Mouse (Mus musculus): Measurements from ENCODE around the gene Gdap1l1.
A peak's percentile ranks its signal among the peaks of the same experiment; 100 is the strongest.
"Not testable (repeated sequence)": the region's sequence is repeated elsewhere in the genome, so short reads cannot be mapped to it uniquely, and the experiment has no call there.

Gene Gdap1l1

DNA sequence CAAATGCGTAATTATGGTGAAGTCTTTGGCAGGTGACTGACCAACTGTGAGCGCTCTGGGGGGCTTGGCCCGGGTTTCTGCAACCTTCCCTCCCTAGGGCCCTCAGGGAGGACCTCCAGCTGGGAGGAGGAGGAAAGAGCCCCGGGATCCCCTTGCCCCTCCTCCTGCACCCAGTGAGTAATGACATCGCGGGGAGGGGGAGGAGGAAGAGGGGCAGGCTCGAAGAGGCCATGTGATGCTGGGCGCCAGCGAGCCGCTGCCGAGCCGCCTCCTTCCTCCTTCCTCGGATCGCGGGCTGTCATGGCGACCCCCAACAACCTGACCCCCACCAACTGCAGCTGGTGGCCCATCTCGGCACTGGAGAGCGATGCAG lies at the start of gene Gdap1l1:
Gene Gdap1l1, plus strand, starts transcription at position 231 of the 373 bp plus-strand sequence.
- Histone ChIP-seq H3K36me3 (ENCODE audit: control insufficient read depth, insufficient read depth, low read length, poor library complexity, severe bottlenecking) (no peaks in the 10 kb centered on the region), H3K27me3 (ENCODE audit: control insufficient read depth, insufficient read depth, low read length, poor library complexity, severe bottlenecking) (no peaks in the 10 kb centered on the region; the same call in 1 of the 2 replicates)
- no peak for DNase-seq (ENCODE audit: low read depth, low spot score)

DNA sequence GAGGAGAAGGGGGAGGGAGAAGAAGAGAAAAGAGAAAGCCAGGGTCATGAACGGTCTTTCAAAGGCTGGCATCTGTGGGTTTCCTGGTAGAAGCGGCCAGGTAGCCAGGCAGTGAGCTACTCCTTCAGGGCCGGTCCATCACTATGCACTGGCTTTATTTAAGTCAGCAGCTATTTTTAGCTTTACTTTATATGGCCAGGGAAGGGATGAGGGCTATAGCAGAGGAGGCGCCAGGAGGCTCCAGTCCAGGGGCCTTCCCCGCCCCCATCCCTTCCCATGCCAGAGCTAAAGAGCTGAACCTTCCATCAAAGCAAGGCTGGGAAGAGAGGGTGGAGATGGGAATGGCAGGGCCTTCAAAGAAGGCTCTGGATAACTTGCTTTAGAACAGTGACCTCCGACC lies 45.8 kb upstream of the Gdap1l1 start:
- no peaks in the 10 kb centered on the region for H3K36me3 ChIP-seq (ENCODE audit: control insufficient read depth, insufficient read depth, low read length, poor library complexity, severe bottlenecking)
- DNase-seq (ENCODE audit: low read depth, low spot score), result no peak

DNA sequence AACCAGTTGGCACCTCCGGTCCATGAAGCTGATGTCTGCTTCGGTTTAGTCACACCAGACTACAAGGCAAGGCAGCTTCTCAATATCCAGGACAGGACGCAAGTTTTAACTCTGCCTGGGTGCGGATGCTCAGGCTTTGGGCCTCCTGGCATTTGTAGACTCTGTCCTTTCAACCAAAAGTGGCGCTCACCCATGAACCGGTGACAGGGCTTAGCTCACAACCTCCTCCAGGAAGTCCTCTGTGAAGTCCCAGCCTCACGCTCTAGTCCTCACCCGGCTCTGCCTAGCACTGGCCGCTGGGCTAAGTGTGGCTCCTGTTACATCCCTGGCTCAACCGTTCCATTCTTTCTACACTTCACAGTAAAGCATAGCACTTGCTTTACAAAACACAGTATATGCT lies 45.0 kb upstream of the Gdap1l1 start:
- H3K27me3 ChIP-seq (ENCODE audit: control insufficient read depth, insufficient read depth, low read length, poor library complexity, severe bottlenecking), result no peaks in the 10 kb centered on the region
- DNase-seq (ENCODE audit: low read depth, low spot score), result no peak
- no peaks in the 10 kb centered on the region for H3K36me3 ChIP-seq (ENCODE audit: control insufficient read depth, insufficient read depth, low read length, poor library complexity, severe bottlenecking)

More for the DNA sequence above, 45.8 kb upstream of the Gdap1l1 start:
- no peaks in the 10 kb centered on the region for H3K27me3 ChIP-seq (ENCODE audit: control insufficient read depth, insufficient read depth, low read length, poor library complexity, severe bottlenecking)

DNA sequence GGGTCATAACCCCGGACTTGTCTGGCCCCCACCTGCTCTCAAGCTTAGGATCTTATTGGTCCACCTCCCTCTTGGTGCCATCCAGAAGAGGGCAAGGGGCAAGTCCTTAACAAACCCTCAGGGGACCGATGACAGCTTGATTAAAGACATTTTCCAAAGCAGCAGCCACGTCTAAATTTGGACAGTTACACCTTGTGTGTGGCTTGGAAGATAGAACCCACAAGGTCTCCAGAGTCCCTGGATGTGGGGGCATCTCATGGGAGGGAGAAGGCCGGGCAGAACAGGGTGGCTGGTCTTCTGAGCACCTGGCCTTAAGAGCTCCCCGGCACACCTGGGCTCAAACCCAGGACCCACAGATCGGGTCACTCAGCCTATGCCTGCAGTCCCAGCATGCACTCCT lies 44.3 kb upstream of the Gdap1l1 start:
- H3K27me3 ChIP-seq (ENCODE audit: control insufficient read depth, insufficient read depth, low read length, poor library complexity, severe bottlenecking), result no peaks in the 10 kb centered on the region; the same call in 1 of the 2 replicates
- no peak for DNase-seq (ENCODE audit: low read depth, low spot score)
- no peaks in the 10 kb centered on the region for H3K36me3 ChIP-seq (ENCODE audit: control insufficient read depth, insufficient read depth, low read length, poor library complexity, severe bottlenecking)

DNA sequence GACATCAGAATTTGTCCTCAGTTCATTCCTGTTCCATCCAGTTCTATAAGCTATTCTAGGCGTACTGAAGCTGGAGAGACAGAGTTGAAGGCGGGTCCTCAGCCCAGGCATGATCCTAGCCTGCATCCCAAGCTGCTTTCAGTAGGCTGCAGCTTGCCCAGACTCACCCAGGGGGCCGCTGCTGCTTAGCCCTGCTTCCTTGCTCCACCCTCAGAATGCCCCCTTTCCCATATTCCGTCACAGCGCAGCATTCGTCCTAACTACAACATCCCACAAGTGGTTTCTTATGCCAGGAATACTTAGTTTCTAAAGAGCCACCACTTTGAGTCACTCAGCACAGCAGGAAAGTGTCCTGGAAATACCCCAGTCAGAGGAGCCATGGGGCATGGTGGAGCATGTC lies 43.3 kb upstream of the Gdap1l1 start:
- H3K27me3 ChIP-seq (ENCODE audit: control insufficient read depth, insufficient read depth, low read length, poor library complexity, severe bottlenecking), result no peaks in the 10 kb centered on the region; the same call in 1 of the 2 replicates
- H3K36me3 ChIP-seq (ENCODE audit: control insufficient read depth, insufficient read depth, low read length, poor library complexity, severe bottlenecking), result no peaks in the 10 kb centered on the region
- no peak for DNase-seq (ENCODE audit: low read depth, low spot score)

DNA sequence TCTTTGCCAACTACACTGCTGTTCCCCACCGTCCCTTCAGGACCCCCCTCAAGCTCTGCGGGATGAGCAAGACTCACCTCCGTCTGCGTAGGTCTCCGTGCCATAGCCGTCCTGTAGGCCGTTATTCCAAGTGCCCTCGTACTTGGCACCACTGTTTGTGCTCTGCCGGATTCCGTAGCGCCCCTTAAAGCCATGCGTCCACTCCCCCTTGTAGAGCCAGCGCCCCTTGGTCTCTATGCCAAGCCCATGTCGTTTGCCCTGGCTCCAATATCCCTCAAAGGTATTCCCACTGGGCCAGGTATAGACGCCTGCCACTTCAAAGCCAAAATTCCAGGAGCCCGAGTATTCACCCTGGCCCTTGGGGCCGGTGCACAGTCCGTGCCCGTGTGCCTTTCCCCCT lies 41.2 kb upstream of the Gdap1l1 start:
- H3K27me3 ChIP-seq (ENCODE audit: control insufficient read depth, insufficient read depth, low read length, poor library complexity, severe bottlenecking), result no peaks in the 10 kb centered on the region; the same call in 1 of the 2 replicates
- no peaks in the 10 kb centered on the region for H3K36me3 ChIP-seq (ENCODE audit: control insufficient read depth, insufficient read depth, low read length, poor library complexity, severe bottlenecking)
- DNase-seq (ENCODE audit: low read depth, low spot score), result no peak

DNA sequence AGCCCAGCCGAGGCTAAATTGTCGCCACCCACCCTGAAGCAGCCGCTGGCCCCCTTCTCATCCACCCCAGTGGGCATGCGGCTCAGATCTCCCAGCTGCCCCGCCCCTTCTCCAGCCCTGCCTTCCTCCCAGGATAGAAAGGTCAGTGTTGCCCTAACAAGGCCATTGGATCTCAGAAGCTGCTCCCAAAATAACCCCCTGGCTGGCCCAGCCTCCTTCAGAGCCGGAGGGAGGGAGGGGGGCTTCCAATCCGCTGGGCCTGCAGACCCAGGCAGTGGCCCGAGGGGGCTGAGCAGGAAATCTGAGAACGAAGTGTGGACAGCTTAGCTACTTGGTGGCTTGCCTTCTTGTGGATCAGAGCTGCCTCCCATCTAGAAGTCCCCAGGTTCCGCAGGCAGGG lies 40.4 kb upstream of the Gdap1l1 start, which contains the start of gene Jph2:
Gene Jph2, minus strand, starts transcription at position 89 of the 400 bp plus-strand sequence.
- DNase-seq (ENCODE audit: low read depth, low spot score), result no peak
- Histone ChIP-seq H3K36me3 (ENCODE audit: control insufficient read depth, insufficient read depth, low read length, poor library complexity, severe bottlenecking) (no peaks in the 10 kb centered on the region), H3K27me3 (ENCODE audit: control insufficient read depth, insufficient read depth, low read length, poor library complexity, severe bottlenecking) (no peaks in the 10 kb centered on the region; the same call in 1 of the 2 replicates)

DNA sequence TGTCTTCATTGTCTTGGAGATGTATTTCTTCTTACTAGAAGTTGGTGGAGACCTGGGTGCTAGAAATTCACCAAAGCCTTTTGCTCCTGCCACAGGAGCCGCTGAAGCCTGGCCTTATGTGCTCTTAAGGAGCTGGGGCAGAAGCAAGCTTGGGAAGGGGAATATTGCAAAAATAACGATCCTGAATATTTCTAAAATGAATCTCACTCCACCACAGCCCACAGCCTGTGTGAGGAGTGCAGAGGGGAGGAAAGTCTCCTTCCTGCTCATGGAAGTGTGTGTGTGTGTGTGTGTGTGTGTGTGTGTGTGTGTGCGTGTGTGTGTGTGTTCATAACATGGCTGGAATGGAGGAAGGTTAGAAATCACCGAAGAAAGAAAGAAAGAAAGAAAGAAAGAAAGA lies 39.5 kb upstream of the Gdap1l1 start:
- H3K36me3 ChIP-seq (ENCODE audit: control insufficient read depth, insufficient read depth, low read length, poor library complexity, severe bottlenecking), result no peaks in the 10 kb centered on the region
- no peaks in the 10 kb centered on the region; the same call in 1 of the 2 replicates for H3K27me3 ChIP-seq (ENCODE audit: control insufficient read depth, insufficient read depth, low read length, poor library complexity, severe bottlenecking)
- DNase-seq (ENCODE audit: low read depth, low spot score), result no peak

DNA sequence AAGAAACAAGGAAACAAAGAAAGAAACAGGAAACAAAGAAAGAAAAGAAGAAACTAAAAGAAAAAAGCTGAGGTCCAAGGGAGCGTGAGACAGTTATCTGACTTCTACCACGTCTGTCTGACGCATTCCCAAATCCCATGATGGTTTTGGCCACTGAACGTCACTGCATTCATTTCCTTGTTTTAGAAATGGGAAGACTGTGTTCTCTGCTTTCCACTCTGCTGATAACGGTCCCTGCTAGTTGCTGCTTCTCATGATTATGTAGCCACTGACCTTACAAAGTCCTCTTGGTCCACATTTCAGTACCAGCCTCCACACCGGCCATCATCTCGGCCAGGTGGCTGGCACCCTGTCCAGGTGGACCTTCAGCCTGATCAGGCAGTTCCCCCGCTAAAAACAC lies 39.1 kb upstream of the Gdap1l1 start:
- Histone ChIP-seq H3K27me3 (ENCODE audit: control insufficient read depth, insufficient read depth, low read length, poor library complexity, severe bottlenecking) (no peaks in the 10 kb centered on the region; the same call in 1 of the 2 replicates), H3K36me3 (ENCODE audit: control insufficient read depth, insufficient read depth, low read length, poor library complexity, severe bottlenecking) (no peaks in the 10 kb centered on the region)
- DNase-seq (ENCODE audit: low read depth, low spot score), result no peak

DNA sequence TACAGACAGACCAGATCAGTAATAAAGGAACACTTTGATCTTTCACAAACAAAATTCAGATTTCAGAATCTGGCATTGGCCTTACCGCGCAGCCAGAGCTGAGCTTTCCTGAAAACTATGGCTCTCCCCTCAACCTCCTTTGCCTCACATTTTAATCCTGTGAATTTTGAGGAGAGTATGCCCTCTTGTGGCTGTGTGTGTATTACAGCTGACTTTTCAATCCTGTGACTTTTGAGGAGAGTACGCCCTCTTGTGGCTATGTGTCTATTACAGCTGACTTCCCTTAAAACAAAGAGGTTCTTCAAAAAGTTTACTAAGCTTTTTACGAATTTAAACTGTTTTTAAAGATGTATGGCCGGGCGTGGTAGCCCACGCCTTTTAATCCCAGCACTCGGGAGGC lies 37.1 kb upstream of the Gdap1l1 start:
- H3K27me3 ChIP-seq (ENCODE audit: control insufficient read depth, insufficient read depth, low read length, poor library complexity, severe bottlenecking), result no peaks in the 10 kb centered on the region; the same call in 1 of the 2 replicates
- DNase-seq (ENCODE audit: low read depth, low spot score), result peak; percentile 92

DNA sequence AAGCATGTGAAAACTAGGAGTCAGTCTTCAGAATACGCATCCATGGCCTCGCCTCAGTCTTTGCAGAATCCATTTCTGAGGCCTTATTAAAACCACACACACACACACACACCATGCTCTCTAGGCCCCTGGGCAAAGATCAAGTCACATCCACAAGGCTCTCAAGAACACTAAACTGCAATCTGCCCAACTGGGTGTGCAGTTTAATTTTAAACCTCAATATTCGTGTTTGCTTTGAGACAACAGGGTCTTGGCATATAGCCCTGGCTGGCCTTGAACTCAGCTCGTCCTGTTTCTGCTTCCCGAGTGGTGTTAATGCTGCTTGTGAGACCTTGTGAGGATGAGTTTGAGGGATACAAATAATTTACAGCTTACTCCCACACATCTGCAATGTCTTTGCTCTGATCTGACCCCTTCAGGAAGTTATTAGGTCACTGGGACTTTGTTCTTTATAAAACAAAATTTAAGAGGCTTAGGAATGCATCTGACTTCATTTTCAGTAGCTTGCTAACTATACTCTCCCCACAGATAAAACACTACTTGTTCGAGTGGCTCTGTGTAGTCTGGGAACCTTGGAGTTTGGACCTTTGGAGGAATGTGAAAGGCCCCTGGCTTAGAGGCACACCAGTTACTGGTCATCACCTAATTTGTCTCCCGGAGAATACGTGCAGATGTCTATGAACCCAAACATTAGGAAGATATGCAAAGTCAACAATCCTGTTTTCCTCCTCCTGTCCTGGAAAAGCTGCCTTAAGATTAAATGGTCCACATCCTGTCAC lies 34.0 kb upstream of the Gdap1l1 start:
- Histone ChIP-seq H3K27me3 (ENCODE audit: control insufficient read depth, insufficient read depth, low read length, poor library complexity, severe bottlenecking) (no peaks in the 10 kb centered on the region), H3K36me3 (ENCODE audit: control insufficient read depth, insufficient read depth, low read length, poor library complexity, severe bottlenecking) (peaks cover 14% of the 10 kb centered on the region)
- DNase-seq (ENCODE audit: low read depth, low spot score), result no peak

More for the DNA sequence above, 37.1 kb upstream of the Gdap1l1 start:
- H3K36me3 ChIP-seq (ENCODE audit: control insufficient read depth, insufficient read depth, low read length, poor library complexity, severe bottlenecking), result no peaks in the 10 kb centered on the region

DNA sequence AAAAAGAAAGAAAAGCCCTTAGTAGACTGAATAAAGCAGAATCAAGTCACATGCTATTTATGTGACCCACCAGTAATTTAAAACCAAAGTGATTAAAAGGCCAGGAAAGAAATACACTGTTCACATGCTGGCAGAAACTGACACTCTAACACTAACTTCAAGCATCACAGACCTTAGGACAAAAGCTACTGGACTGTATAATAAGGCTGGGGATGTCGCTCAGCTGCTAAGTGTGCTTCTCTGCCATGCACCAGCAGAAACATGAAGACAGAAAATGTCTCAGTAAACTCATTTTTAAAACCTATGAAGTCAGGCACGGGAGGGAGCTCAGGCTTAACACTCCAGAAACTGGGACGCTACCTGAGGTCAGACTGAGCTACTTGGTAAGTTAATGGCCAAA lies 28.1 kb upstream of the Gdap1l1 start:
- DNase-seq (ENCODE audit: low read depth, low spot score), result no peak
- H3K27me3 ChIP-seq (ENCODE audit: control insufficient read depth, insufficient read depth, low read length, poor library complexity, severe bottlenecking), result no peaks in the 10 kb centered on the region
- H3K36me3 ChIP-seq (ENCODE audit: control insufficient read depth, insufficient read depth, low read length, poor library complexity, severe bottlenecking), result peaks cover 17% of the 10 kb centered on the region

DNA sequence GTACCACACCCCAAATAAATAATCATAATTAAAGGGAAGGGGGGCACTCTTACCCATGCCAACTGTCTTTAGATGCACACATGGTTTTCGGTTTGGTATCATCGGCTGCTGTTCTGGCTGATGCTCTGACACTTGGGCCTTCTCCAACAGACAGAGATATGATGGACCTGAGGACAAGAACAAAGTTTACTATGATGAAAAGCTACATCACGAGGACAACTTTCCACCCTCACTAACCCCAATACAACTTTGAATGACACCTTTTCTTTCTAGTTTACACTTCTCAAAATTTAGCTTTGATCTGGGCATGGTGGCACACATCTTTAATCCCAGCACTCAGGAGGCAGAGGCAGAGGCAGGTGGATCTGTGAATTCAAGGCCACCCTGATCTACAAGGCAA lies 26.9 kb upstream of the Gdap1l1 start:
- DNase-seq (ENCODE audit: low read depth, low spot score); H3K27me3 ChIP-seq (ENCODE audit: control insufficient read depth, insufficient read depth, low read length, poor library complexity, severe bottlenecking): not testable (repeated sequence)
- H3K36me3 ChIP-seq (ENCODE audit: control insufficient read depth, insufficient read depth, low read length, poor library complexity, severe bottlenecking), result peaks cover 17% of the 10 kb centered on the region

DNA sequence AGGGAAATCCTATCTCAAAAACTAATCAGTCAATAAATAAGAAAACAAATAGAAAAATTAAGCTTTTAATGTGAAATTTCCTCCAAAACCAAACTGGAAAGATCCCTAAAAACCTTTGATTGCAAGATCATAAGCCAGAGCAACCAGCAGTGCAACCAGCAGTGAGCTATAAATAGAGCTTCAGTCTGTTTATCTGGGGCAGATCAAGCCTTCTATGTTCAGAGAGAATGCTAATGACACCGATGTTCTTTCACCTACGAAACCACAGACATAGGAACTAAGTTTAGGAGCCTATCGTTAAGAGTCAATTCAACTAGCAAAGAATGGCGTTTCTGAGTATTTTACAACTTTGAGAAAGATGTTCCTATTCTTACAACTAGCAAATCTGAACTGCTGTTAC lies 26.4 kb upstream of the Gdap1l1 start:
- DNase-seq (ENCODE audit: low read depth, low spot score), result no peak
- Histone ChIP-seq H3K36me3 (ENCODE audit: control insufficient read depth, insufficient read depth, low read length, poor library complexity, severe bottlenecking) (peaks cover 17% of the 10 kb centered on the region), H3K27me3 (ENCODE audit: control insufficient read depth, insufficient read depth, low read length, poor library complexity, severe bottlenecking) (no peaks in the 10 kb centered on the region)

DNA sequence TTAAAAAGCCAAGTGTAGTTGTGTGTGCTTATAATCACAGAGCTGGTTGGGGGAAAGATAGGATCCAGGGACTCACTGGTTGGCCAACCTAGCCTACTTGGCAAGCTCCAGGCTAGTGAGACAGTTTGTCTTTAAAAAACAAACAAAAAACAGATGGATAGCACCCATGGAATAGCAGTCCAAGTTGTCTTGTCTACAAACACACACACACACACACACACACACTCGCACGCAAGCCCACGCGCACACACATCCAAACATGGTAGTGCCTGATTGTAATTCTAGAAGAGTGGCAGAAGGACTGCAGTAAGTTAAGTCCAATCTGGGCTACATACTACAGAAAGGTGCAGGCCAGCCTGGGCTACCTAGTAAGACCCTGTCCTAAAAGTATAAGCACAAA lies 25.9 kb upstream of the Gdap1l1 start:
- Histone ChIP-seq H3K27me3 (ENCODE audit: control insufficient read depth, insufficient read depth, low read length, poor library complexity, severe bottlenecking) (no peaks in the 10 kb centered on the region), H3K36me3 (ENCODE audit: control insufficient read depth, insufficient read depth, low read length, poor library complexity, severe bottlenecking) (peaks cover 14% of the 10 kb centered on the region)
- no peak for DNase-seq (ENCODE audit: low read depth, low spot score)
